Mouse (Mus musculus) C2C12 (cell line): ENCODE results near the gene Rps15.

Experiments
- CTCF ChIP-seq: IDR thresholded peaks from one replicate; pipeline ENCODE4 v1.5.1; 2011; ENCODE audit not compliant: control insufficient read depth, insufficient read depth, insufficient read length
- FOSL1 ChIP-seq: IDR thresholded peaks from one replicate; pipeline ENCODE4 v1.8.0; 2011; ENCODE audit warnings: mild to moderate bottlenecking, low read length; ENCODE audit not compliant: poor library complexity, insufficient read depth, severe bottlenecking
- MAX ChIP-seq: IDR thresholded peaks from one replicate; pipeline ENCODE4 v1.6.1; 2011; ENCODE audit warnings: mild to moderate bottlenecking, control low read depth
- MYOD1 ChIP-seq: IDR thresholded peaks from one replicate; pipeline ENCODE4 v1.6.1; 2011; ENCODE audit warnings: low read depth; ENCODE audit not compliant: control insufficient read depth, insufficient read length
- MYOG ChIP-seq: IDR thresholded peaks from one replicate; pipeline ENCODE4 v1.6.1; 2011; ENCODE audit not compliant: control insufficient read depth, insufficient read length; ENCODE audit errors: extremely low read depth
- USF1 ChIP-seq: IDR thresholded peaks from one replicate; pipeline ENCODE4 v1.6.1; 2011; ENCODE audit warnings: low read depth, mild to moderate bottlenecking, control low read depth, moderate library complexity

GRCm38 (mm10) chr10:80262169-80262568 is 30.1 kb upstream of the Rps15 start:
- TF ChIP-seq CTCF = no peak
- no peak for TF ChIP-seq USF1
- no peak for TF ChIP-seq FOSL1
- TF ChIP-seq MYOG = no peak
- no peak for TF ChIP-seq MAX
- no peak for TF ChIP-seq MYOD1
